Mouse (Mus musculus) kidney, adult 18-20 months (tissue): ENCODE data around the gene Gm45015.
A peak's percentile ranks its signal among the peaks of the same experiment; 100 is the strongest.
"Not testable (repeated sequence)": the region's sequence is repeated elsewhere in the genome, so short reads cannot be mapped to it uniquely, and the experiment has no call there.

Experiments used
- DNase-seq: peaks from one replicate; pipeline ENCODE4 v3.0.0; 2021

Gene Gm45015

GRCm38 (mm10) chrX:73336740-73337139 lies at the start of gene Gm45015:
Gene Gm45015, minus strand, starts transcription at chrX:73336840.
- no peak for DNase-seq

GRCm38 (mm10) chrX:73384924-73385323 lies 48.3 kb upstream of the Gm45015 start:
- DNase-seq = no peak

- no peak for DNase-seq
Observed at GRCm38 (mm10) chrX:73384419-73384818, 47.8 kb upstream of the Gm45015 start.

- no peak for DNase-seq
Observed at GRCm38 (mm10) chrX:73363291-73363690, 26.7 kb upstream of the Gm45015 start.

- no peak for DNase-seq
Observed at GRCm38 (mm10) chrX:73356719-73357118, 20.1 kb upstream of the Gm45015 start.

GRCm38 (mm10) chrX:73356163-73356562 lies 19.5 kb upstream of the Gm45015 start:
- DNase-seq = no peak

GRCm38 (mm10) chrX:73344346-73344745 lies 7.7 kb upstream of the Gm45015 start:
- DNase-seq = no peak

GRCm38 (mm10) chrX:73343802-73344201 lies 7.2 kb upstream of the Gm45015 start:
- no peak for DNase-seq

- no peak for DNase-seq
Observed at GRCm38 (mm10) chrX:73342941-73343735, 6.5 kb upstream of the Gm45015 start.

- peak; percentile 74 for DNase-seq
Observed at GRCm38 (mm10) chrX:73342483-73342895, 5.8 kb upstream of the Gm45015 start, which contains the start of gene Zfp275. Gene Zfp275, plus strand, starts transcription at chrX:73342621.

- no peak for DNase-seq
Observed at GRCm38 (mm10) chrX:73342068-73342467, 5.4 kb upstream of the Gm45015 start.

GRCm38 (mm10) chrX:73341473-73341872 lies 4.8 kb upstream of the Gm45015 start:
- no peak for DNase-seq

GRCm38 (mm10) chrX:73333548-73333947 lies 3.1 kb downstream of the Gm45015 start:
- DNase-seq = no peak

GRCm38 (mm10) chrX:73327215-73327614 lies 9.4 kb downstream of the Gm45015 start:
- DNase-seq = no peak

GRCm38 (mm10) chrX:73321029-73321428 lies 15.6 kb downstream of the Gm45015 start:
- no peak for DNase-seq

- DNase-seq = peak; percentile 8
Observed at GRCm38 (mm10) chrX:73312522-73312921, 24.1 kb downstream of the Gm45015 start.

GRCm38 (mm10) chrX:73295745-73296144 lies 40.9 kb downstream of the Gm45015 start:
- DNase-seq = peak; percentile 40

- not testable (repeated sequence) for DNase-seq
Observed at GRCm38 (mm10) chrX:73292876-73293275, 43.8 kb downstream of the Gm45015 start, which contains the start of the genes Xlr5a and Xlr5c. Gene Xlr5a, minus strand, starts transcription at chrX:73292976. Gene Xlr5c, minus strand, starts transcription at chrX:73292976.
